Mouse (Mus musculus) MEL (cell line): ENCODE measurements around the gene Adam22. TPM values are rescaled to one million over a fixed set of nuclear protein-coding genes. Genes with fewer than 3 reads are reported as not detected.

Experiments used
- DNase-seq: peaks from one replicate; pipeline ENCODE4 v3.0.0; 2011; ENCODE audit warnings: low read depth, low spot score
- H3K27ac ChIP-seq: 2 replicates; pipeline ENCODE4 v1.5.1; 2012; ENCODE audit warnings: low read depth, mild to moderate bottlenecking, control low read depth, low read length, moderate library complexity; ENCODE audit not compliant: control insufficient read depth
- H3K27me3 ChIP-seq, 2 experiments: fragments of 150-350 bp in 1 of 2; sonication (generic) in 1 of 2; 2 replicates each; pipeline ENCODE4 v1.6.1; 2012; ENCODE audit warnings: low read length in 2 of 2, mild to moderate bottlenecking in 2 of 2, improper control_type of control experiment in 1 of 2, moderate library complexity in 1 of 2; ENCODE audit not compliant: insufficient read depth in 2 of 2, control insufficient read depth in 1 of 2
- H3K36me3 ChIP-seq, 2 experiments: 2 replicates each; pipeline ENCODE4 v1.6.1; 2012 to 2014; ENCODE audit warnings: low read length in 2 of 2, improper control_type of control experiment in 1 of 2, inconsistent platforms in 1 of 2, mild to moderate bottlenecking in 1 of 2; ENCODE audit not compliant: insufficient read depth in 2 of 2, control insufficient read depth in 1 of 2
- H3K4me1 ChIP-seq, 2 experiments: fragments of 150-350 bp in 1 of 2; sonication (generic) in 1 of 2; 2 replicates each; pipeline ENCODE4 v1.6.1; 2012; ENCODE audit warnings: low read length in 2 of 2, improper control_type of control experiment in 1 of 2, mild to moderate bottlenecking in 1 of 2; ENCODE audit not compliant: insufficient read depth in 2 of 2, control insufficient read depth in 1 of 2
- H3K4me3 ChIP-seq, 2 experiments: fragments of 150-350 bp in 1 of 2; sonication (generic) in 1 of 2; 2 replicates each; pipeline ENCODE4 v1.5.1; 2012; ENCODE audit warnings: low read depth in 2 of 2, low read length in 2 of 2, mild to moderate bottlenecking in 2 of 2, moderate library complexity in 2 of 2, control low read depth in 1 of 2, improper control_type of control experiment in 1 of 2; ENCODE audit not compliant: control insufficient read depth in 1 of 2, insufficient read depth in 1 of 2
- H3K79me2 ChIP-seq: 2 replicates; pipeline ENCODE4 v1.6.1; 2012; ENCODE audit warnings: mild to moderate bottlenecking, low read length, moderate library complexity; ENCODE audit not compliant: control insufficient read depth, poor library complexity, insufficient read depth
- H3K9ac ChIP-seq: 2 replicates; pipeline ENCODE4 v1.6.1; 2012; ENCODE audit warnings: low read depth, mild to moderate bottlenecking, control low read depth, low read length, moderate library complexity; ENCODE audit not compliant: control insufficient read depth, poor library complexity, severe bottlenecking
- H3K9me3 ChIP-seq: fragments of 150-350 bp; sonication (generic); replicated peaks from 2 replicates; pipeline ENCODE4 v1.6.1; 2012; ENCODE audit warnings: mild to moderate bottlenecking, low read length, improper control_type of control experiment, moderate library complexity; ENCODE audit not compliant: insufficient read depth
- CTCF ChIP-seq, 3 experiments: IDR thresholded peaks in 2 of 3; conservative IDR thresholded peaks in 1 of 3; 2 replicates each; pipeline ENCODE4 v1.5.1; 2011 to 2012; ENCODE audit warnings: low read length in 3 of 3, low read depth in 2 of 3, mild to moderate bottlenecking in 2 of 3, improper control_type of control experiment in 1 of 3, inconsistent platforms in 1 of 3, mixed read lengths in 1 of 3, moderate library complexity in 1 of 3; ENCODE audit not compliant: control insufficient read depth in 1 of 3, insufficient read depth in 1 of 3, poor library complexity in 1 of 3, severe bottlenecking in 1 of 3
- E2F4 ChIP-seq: IDR thresholded peaks from 2 replicates; pipeline ENCODE4 v1.6.1; 2011; ENCODE audit warnings: low read depth, low read length, improper control_type of control experiment, borderline replicate concordance
- ELF1 ChIP-seq: IDR thresholded peaks from 2 replicates; pipeline ENCODE4 v1.6.1; 2014; ENCODE audit warnings: low read depth, mild to moderate bottlenecking, inconsistent platforms, low read length, improper control_type of control experiment, moderate library complexity
- EP300 ChIP-seq, 2 experiments: IDR thresholded peaks; 2 replicates each; pipeline ENCODE4 v1.6.1; 2011; ENCODE audit warnings: improper control_type of control experiment in 2 of 2, low read length in 2 of 2, low read depth in 1 of 2, mild to moderate bottlenecking in 1 of 2
- ETS1 ChIP-seq: IDR thresholded peaks from 2 replicates; pipeline ENCODE4 v1.6.1; 2012; ENCODE audit warnings: low read depth, mild to moderate bottlenecking, inconsistent platforms, low read length, improper control_type of control experiment, moderate library complexity
- GABPA ChIP-seq: IDR thresholded peaks from 2 replicates; pipeline ENCODE4 v1.6.1; 2012; ENCODE audit warnings: low read depth, mild to moderate bottlenecking, inconsistent platforms, low read length, improper control_type of control experiment, moderate library complexity
- GATA1 ChIP-seq: IDR thresholded peaks from 2 replicates; pipeline ENCODE4 v1.6.1; 2011; ENCODE audit warnings: low read depth, low read length, improper control_type of control experiment
- JUND ChIP-seq: IDR thresholded peaks from 2 replicates; pipeline ENCODE4 v1.6.1; 2011; ENCODE audit warnings: low read depth, mild to moderate bottlenecking, improper control_type of control experiment, low read length
- MAFK ChIP-seq: IDR thresholded peaks from 2 replicates; pipeline ENCODE4 v1.6.1; 2011; ENCODE audit warnings: low read depth, mild to moderate bottlenecking, low read length, improper control_type of control experiment, borderline replicate concordance
- MAZ ChIP-seq: IDR thresholded peaks from 2 replicates; pipeline ENCODE4 v1.6.1; 2012; ENCODE audit warnings: low read depth, mild to moderate bottlenecking, inconsistent platforms, low read length, improper control_type of control experiment
- MYB ChIP-seq: IDR thresholded peaks from 2 replicates; pipeline ENCODE4 v1.6.1; 2011; ENCODE audit warnings: mild to moderate bottlenecking, low read depth, low read length, improper control_type of control experiment
- MYC ChIP-seq: IDR thresholded peaks from 2 replicates; pipeline ENCODE4 v1.6.1; 2011; ENCODE audit warnings: low read depth, mild to moderate bottlenecking, low read length, improper control_type of control experiment, moderate library complexity
- NELFE ChIP-seq: IDR thresholded peaks from 2 replicates; pipeline ENCODE4 v1.6.1; 2011; ENCODE audit warnings: low read depth, low read length, improper control_type of control experiment
- NRF1 ChIP-seq: IDR thresholded peaks from 2 replicates; pipeline ENCODE4 v1.6.1; 2014; ENCODE audit warnings: low read depth, mild to moderate bottlenecking, inconsistent platforms, low read length, improper control_type of control experiment, moderate library complexity; ENCODE audit not compliant: poor library complexity, insufficient read depth, severe bottlenecking
- POLR2A ChIP-seq, 2 experiments: IDR thresholded peaks; 2 replicates each; pipeline ENCODE4 v1.6.1; 2011 to 2012; ENCODE audit warnings: low read length in 2 of 2, mild to moderate bottlenecking in 2 of 2, control low read depth in 1 of 2, improper control_type of control experiment in 1 of 2, low read depth in 1 of 2, moderate library complexity in 1 of 2; ENCODE audit not compliant: control insufficient read depth in 1 of 2, insufficient read depth in 1 of 2, poor library complexity in 1 of 2
- POLR2AphosphoS2 ChIP-seq: IDR thresholded peaks from 2 replicates; pipeline ENCODE4 v1.6.1; 2011; ENCODE audit warnings: low read length, improper control_type of control experiment
- POLR2AphosphoS5 ChIP-seq: IDR thresholded peaks from 2 replicates; pipeline ENCODE4 v1.6.1; 2012; ENCODE audit warnings: low read depth, borderline replicate concordance, mild to moderate bottlenecking, inconsistent platforms, low read length, moderate library complexity, mixed read lengths
- RAD21 ChIP-seq: IDR thresholded peaks from 2 replicates; pipeline ENCODE4 v1.6.1; 2011; ENCODE audit warnings: mild to moderate bottlenecking, low read depth, low read length, improper control_type of control experiment
- TAL1 ChIP-seq: IDR thresholded peaks from 2 replicates; pipeline ENCODE4 v1.6.1; 2012; ENCODE audit warnings: mild to moderate bottlenecking, inconsistent platforms, low read length, moderate library complexity, mixed read lengths
- TBP ChIP-seq: IDR thresholded peaks from 2 replicates; pipeline ENCODE4 v1.8.0; 2011; ENCODE audit warnings: low read depth, low read length, improper control_type of control experiment
- TCF12 ChIP-seq: IDR thresholded peaks from 2 replicates; pipeline ENCODE4 v1.6.1; 2014; ENCODE audit warnings: low read depth, mild to moderate bottlenecking, inconsistent platforms, low read length, improper control_type of control experiment, moderate library complexity
- UBTF ChIP-seq: IDR thresholded peaks from 2 replicates; pipeline ENCODE4 v1.6.1; 2012; ENCODE audit warnings: low read depth, mild to moderate bottlenecking, inconsistent platforms, low read length, improper control_type of control experiment, moderate library complexity, borderline replicate concordance; ENCODE audit not compliant: insufficient read depth
- ZKSCAN1 ChIP-seq: IDR thresholded peaks from 2 replicates; pipeline ENCODE4 v1.6.1; 2012; ENCODE audit warnings: low read depth, mild to moderate bottlenecking, inconsistent platforms, low read length, improper control_type of control experiment, moderate library complexity
- ZNF384 ChIP-seq: IDR thresholded peaks from 2 replicates; pipeline ENCODE4 v1.6.1; 2012; ENCODE audit warnings: low read depth, mild to moderate bottlenecking, inconsistent platforms, low read length, improper control_type of control experiment
- polyA plus RNA-seq, 2 experiments: library from polyadenylated mRNA; stranded (reverse) in 1 of 2; unstranded in 1 of 2; fragments of >175 nt in 1 of 2; fragments of >200 nt in 1 of 2; gene quantifications; 2 replicates each; pipeline versions ENCODE4 v1.2.1 to v1.2.4; 2012; ENCODE audit warnings: low replicate concordance in 2 of 2, low read depth in 1 of 2; ENCODE audit not compliant: insufficient read length in 2 of 2, insufficient read depth in 1 of 2, missing spikeins in 1 of 2
- total RNA-seq: library from RNA; depleted of rRNA; stranded (reverse); fragments of 300-350 nt; gene quantifications from 2 replicates; pipeline ENCODE4 v1.2.3, GENCODE M21; 2012

The Adam22 gene
- total and polyA plus RNA-seq, 3 experiments: 1.2 to 1.6 TPM; not detected in 1

- H3K79me2 ChIP-seq: no peaks in the 10 kb centered on the region
- H3K4me1 ChIP-seq: no peaks in the 10 kb centered on the region
- no peak overlapping the region for H3K27ac ChIP-seq
- H3K9me3 ChIP-seq: no peaks in the 10 kb centered on the region
- no peak for DNase-seq
- TF ChIP-seq ELF1 (no peak), POLR2AphosphoS5 (no peak)
- no peak overlapping the region for H3K9ac ChIP-seq
- H3K4me3 ChIP-seq: no peak overlapping the region
- H3K27me3 ChIP-seq: no peaks in the 10 kb centered on the region
- H3K36me3 ChIP-seq: no peaks in the 10 kb centered on the region
These were observed 91.8 kb downstream of the Adam22 start for GRCm38 (mm10) chr5:8276141-8276540.

DNA sequence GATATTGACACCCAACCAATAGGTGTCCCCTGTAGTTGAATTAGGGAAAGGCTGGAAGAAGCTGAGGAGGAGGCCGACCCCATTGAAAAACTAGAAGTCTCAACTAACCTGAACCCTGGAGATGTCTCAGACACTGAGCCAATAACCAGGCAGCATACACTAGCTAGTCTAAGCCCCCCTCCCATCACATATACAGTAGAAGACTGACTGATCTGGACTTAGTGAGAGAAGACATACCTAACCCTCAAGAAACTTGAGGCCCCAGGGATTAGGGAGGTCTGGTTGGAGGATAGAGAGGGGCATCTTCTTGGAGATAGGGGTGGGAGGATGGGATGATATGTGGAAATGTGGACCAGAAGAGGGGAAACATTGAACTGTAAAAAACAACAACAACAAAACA lies 110.6 kb downstream of the Adam22 start:
- H3K36me3 ChIP-seq: no peaks in the 10 kb centered on the region
- no peaks in the 10 kb centered on the region for H3K4me1 ChIP-seq
- H3K9ac ChIP-seq: no peak overlapping the region
- H3K79me2 ChIP-seq: no peaks in the 10 kb centered on the region
- no peak for DNase-seq
- no peak overlapping the region for H3K4me3 ChIP-seq
- H3K27me3 ChIP-seq: no peaks in the 10 kb centered on the region
- TF ChIP-seq MAZ: no peak
- TF ChIP-seq GATA1: no peak
- no peak for TF ChIP-seq UBTF
- TF ChIP-seq NELFE: no peak
- no peak for TF ChIP-seq TBP
- TF ChIP-seq POLR2AphosphoS2: no peak
- no peak for TF ChIP-seq MYB
- TF ChIP-seq POLR2A (IDR thresholded peaks at IDR 0.05; ENCODE audit: control insufficient read depth in 1 of 2, insufficient read depth in 1 of 2, low read depth in 1 of 2, low read length in 2 of 2, poor library complexity in 1 of 2): no peak
- TF ChIP-seq RAD21: no peak
- TF ChIP-seq GABPA: no peak
- no peak for TF ChIP-seq ELF1
- no peak for TF ChIP-seq CTCF (IDR thresholded peaks at IDR 0.05 in 2 of 3, conservative IDR thresholded peaks at IDR 0.05 in 1 of 3; ENCODE audit: control insufficient read depth in 1 of 3, insufficient read depth in 1 of 3, low read depth in 2 of 3, low read length in 3 of 3, poor library complexity in 1 of 3, severe bottlenecking in 1 of 3)
- no peak for TF ChIP-seq NRF1
- TF ChIP-seq TCF12: no peak
- no peak for TF ChIP-seq TAL1
- no peaks in the 10 kb centered on the region for H3K9me3 ChIP-seq
- no peak overlapping the region for H3K27ac ChIP-seq

- no peaks in the 10 kb centered on the region for H3K27me3 ChIP-seq
- DNase-seq: no peak
- H3K9me3 ChIP-seq: no peaks in the 10 kb centered on the region
- H3K4me3 ChIP-seq: no peak overlapping the region
- no peaks in the 10 kb centered on the region for H3K4me1 ChIP-seq
- no peaks in the 10 kb centered on the region for H3K79me2 ChIP-seq
- H3K27ac ChIP-seq: no peak overlapping the region
- H3K36me3 ChIP-seq: no peaks in the 10 kb centered on the region
- H3K9ac ChIP-seq: no peak overlapping the region
- TF ChIP-seq RAD21: no peak
- TF ChIP-seq NRF1: no peak
- no peak for TF ChIP-seq E2F4
- no peak for TF ChIP-seq MYC
- no peak for TF ChIP-seq MAZ
- TF ChIP-seq CTCF (IDR thresholded peaks at IDR 0.05 in 2 of 3, conservative IDR thresholded peaks at IDR 0.05 in 1 of 3; ENCODE audit: control insufficient read depth in 1 of 3, insufficient read depth in 1 of 3, low read depth in 2 of 3, low read length in 3 of 3, poor library complexity in 1 of 3, severe bottlenecking in 1 of 3): no peak
- TF ChIP-seq EP300 (IDR thresholded peaks at IDR 0.05; ENCODE audit: low read depth in 1 of 2, low read length in 2 of 2): no peak
- no peak for TF ChIP-seq GATA1
- TF ChIP-seq ETS1: no peak
- TF ChIP-seq ZKSCAN1: no peak
- TF ChIP-seq ZNF384: no peak
- no peak for TF ChIP-seq JUND
- TF ChIP-seq MAFK: no peak
These were observed 111.5 kb downstream of the Adam22 start for GRCm38 (mm10) chr5:8256487-8256886.
